Mouse (Mus musculus) liver, embryonic 14.5 days (tissue): ENCODE data around the gene Ttk. TPM values are rescaled to one million over a fixed set of nuclear protein-coding genes. Genes with fewer than 3 reads are reported as not detected.

Experiments used
- ATAC-seq: fragments of 200-750 bp; cut with Nextera tagmentation; 2 replicates; pipeline ENCODE4 v1.8.0; 2017; ENCODE audit warnings: moderate number of reproducible peaks, mild to moderate bottlenecking, moderate library complexity; ENCODE audit not compliant: insufficient read depth
- DNase-seq, 3 experiments: peaks; one replicate each; pipeline ENCODE4 v3.0.0-alpha.2; 2012 to 2013; ENCODE audit warnings: low read depth in 3 of 3, low spot score in 3 of 3
- H3K27ac ChIP-seq: fragments of 300-500 bp; sonication (generic); 2 replicates; pipeline ENCODE4 v1.5.1; 2014; ENCODE audit warnings: moderate library complexity, mild to moderate bottlenecking, control low read depth, inconsistent platforms
- H3K27me3 ChIP-seq: fragments of 300-500 bp; sonication (generic); 2 replicates; pipeline ENCODE4 v1.6.1; 2014; ENCODE audit warnings: mild to moderate bottlenecking, low read length, moderate library complexity; ENCODE audit not compliant: control insufficient read depth, insufficient read depth
- H3K36me3 ChIP-seq: fragments of 300-500 bp; sonication (generic); replicated peaks from 2 replicates; pipeline ENCODE4 v1.6.1; 2014; ENCODE audit warnings: low read depth; ENCODE audit not compliant: control insufficient read depth, insufficient read depth
- H3K4me1 ChIP-seq, 2 experiments: fragments of 200-500 bp in 1 of 2; fragments of 300-500 bp in 1 of 2; sonication (generic) in 1 of 2; replicated peaks; 2 replicates each; pipeline ENCODE4 v1.6.1; 2012 to 2014; ENCODE audit warnings: antibody characterized with exemption in 1 of 2, inconsistent platforms in 1 of 2, low read length in 1 of 2; ENCODE audit not compliant: control insufficient read depth in 2 of 2, insufficient read depth in 2 of 2
- H3K4me2 ChIP-seq: fragments of 300-500 bp; sonication (generic); 2 replicates; pipeline ENCODE4 v1.6.1; 2014; ENCODE audit warnings: low read depth, mild to moderate bottlenecking, control low read depth, moderate library complexity
- H3K4me3 ChIP-seq, 2 experiments: fragments of 200-500 bp in 1 of 2; fragments of 300-500 bp in 1 of 2; sonication (generic) in 1 of 2; 2 replicates each; pipeline ENCODE4 v1.5.1; 2012 to 2014; ENCODE audit warnings: low read depth in 2 of 2, low read length in 2 of 2, mild to moderate bottlenecking in 2 of 2, control low read depth in 1 of 2, inconsistent platforms in 1 of 2, moderate library complexity in 1 of 2; ENCODE audit not compliant: insufficient read depth in 1 of 2
- H3K9ac ChIP-seq: fragments of 300-500 bp; sonication (generic); replicated peaks from 2 replicates; pipeline ENCODE4 v1.6.1; 2014; ENCODE audit warnings: mild to moderate bottlenecking, control low read depth, moderate library complexity
- H3K9me3 ChIP-seq: fragments of 300-500 bp; sonication (generic); 2 replicates; pipeline ENCODE4 v1.6.1; 2016; ENCODE audit warnings: low read length, mixed read lengths; ENCODE audit not compliant: control insufficient read depth
- CTCF ChIP-seq: IDR thresholded peaks from 2 replicates; pipeline ENCODE4 v1.5.1; 2016; ENCODE audit warnings: antibody characterized with exemption, low read depth, control low read depth
- EP300 ChIP-seq: IDR thresholded peaks from 2 replicates; pipeline ENCODE4 v1.6.1; 2016; ENCODE audit warnings: antibody characterized with exemption, low read depth
- WGBS: fragments of 180-500 bp; shearing (Covaris S2); extraction: QIAGEN DNeasy Blood & Tissue Kit; methylation state at CpG from one replicate; pipeline ENCODE4 v1.1.7; 2014; ENCODE audit not compliant: insufficient replicate concordance; 5-methylcytosine and 5-hydroxymethylcytosine counted together
- polyA plus RNA-seq, 2 experiments: library from polyadenylated mRNA; depleted of rRNA in 1 of 2; stranded (reverse) in 1 of 2; unstranded in 1 of 2; fragments of >200 nt; fragmentation: Nextera tagmentation in 1 of 2; extraction: Ambion mirVana in 1 of 2; gene quantifications; 2 replicates each; pipeline versions ENCODE4 v1.2.1 to v1.2.3; 2012 to 2014

The Ttk gene
- polyA plus RNA-seq, 2 experiments: 10.3 to 17.9 TPM

DNA sequence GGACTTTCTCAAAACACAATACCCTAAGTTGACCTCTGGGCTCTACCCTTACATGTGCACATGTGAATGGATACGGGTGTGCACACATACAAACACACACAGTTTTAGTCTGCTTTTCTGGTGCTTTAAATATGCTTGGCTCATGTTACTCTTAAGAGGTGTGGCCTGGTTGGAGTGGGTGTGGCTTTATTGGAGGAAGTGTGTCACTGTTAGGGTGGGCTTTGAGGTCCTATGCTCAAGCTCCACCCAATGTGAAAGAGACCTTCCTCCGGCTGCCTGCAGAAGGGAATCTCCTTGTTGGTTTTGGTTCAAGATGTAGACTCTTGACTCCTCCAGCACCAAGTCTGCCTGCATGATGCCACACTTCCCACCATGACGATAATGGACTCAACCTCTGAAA lies 18.0 kb downstream of the Ttk start:
- TF ChIP-seq CTCF: no peak
- H3K9me3 ChIP-seq: no peaks in the 10 kb centered on the region
- WGBS: 84% methylated on average over 3 of the region's 3 CpGs
- H3K4me3 ChIP-seq: no peak overlapping the region
- peaks cover 41% of the 10 kb centered on the region for H3K36me3 ChIP-seq
- H3K27me3 ChIP-seq: no peaks in the 10 kb centered on the region
- ATAC-seq: no peak
- no peak overlapping the region for H3K27ac ChIP-seq
- no peak overlapping the region for H3K4me2 ChIP-seq
- H3K9ac ChIP-seq: no peak overlapping the region
- no peaks in the 10 kb centered on the region for H3K4me1 ChIP-seq
- no peak for DNase-seq

DNA sequence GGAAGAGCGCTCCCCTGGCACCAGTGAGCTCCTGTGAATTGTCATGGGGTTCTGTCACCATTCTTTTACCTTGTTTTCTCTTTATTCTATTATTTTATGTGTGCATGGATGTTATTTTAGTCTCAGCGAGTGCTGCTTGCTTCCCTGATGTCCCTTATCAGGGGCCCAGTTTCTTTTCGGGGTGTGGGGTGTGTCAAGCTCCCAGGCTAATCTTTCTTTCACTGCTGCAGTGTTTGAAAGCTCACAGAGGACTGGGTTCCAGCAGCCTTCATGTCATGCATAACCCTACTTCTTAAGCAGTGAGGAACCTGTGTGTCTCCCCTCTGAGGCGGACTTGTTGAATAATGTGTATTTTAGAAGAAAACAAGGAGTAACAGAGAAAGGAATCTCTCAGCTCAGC lies 30.7 kb downstream of the Ttk start:
- Histone ChIP-seq H3K27ac (no peak overlapping the region), H3K4me3 (no peak overlapping the region), H3K4me2 (peak overlapping the region; percentile 37), H3K27me3 (no peaks in the 10 kb centered on the region), H3K9ac (no peak overlapping the region), H3K4me1 (peaks cover 14 to 17% of the 10 kb centered on the region in 2 experiments), H3K36me3 (peaks cover 30% of the 10 kb centered on the region), H3K9me3 (no peaks in the 10 kb centered on the region)
- peak; percentile 33 to 45 (median 38) for DNase-seq
- TF ChIP-seq EP300: no peak
- no peak for TF ChIP-seq CTCF
- ATAC-seq: peak; percentile 94
- WGBS: 44% methylated on average over 4 of the region's 4 CpGs

DNA sequence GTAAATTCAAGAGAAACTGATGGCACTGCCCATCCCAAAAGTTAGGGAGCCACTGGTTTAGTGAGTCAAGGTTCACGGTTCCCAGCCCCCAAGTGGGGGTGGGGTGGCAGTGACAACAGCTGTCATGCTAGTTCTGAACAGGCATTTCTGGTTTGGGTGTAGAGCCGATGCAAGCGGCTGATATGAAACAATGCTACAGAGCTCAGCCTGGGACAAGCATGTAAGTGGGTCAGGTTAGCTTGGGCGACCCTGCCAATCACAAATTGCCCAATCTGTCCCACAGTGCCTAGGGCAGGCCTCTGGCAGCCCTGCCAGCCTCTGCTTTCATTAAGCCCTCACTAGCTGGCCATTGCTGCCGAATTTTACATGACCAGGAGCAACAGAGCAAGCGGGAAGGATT lies 47.7 kb downstream of the Ttk start:
- no peak overlapping the region for H3K4me3 ChIP-seq
- no peak overlapping the region for H3K9ac ChIP-seq
- H3K9me3 ChIP-seq: no peaks in the 10 kb centered on the region
- H3K4me2 ChIP-seq: no peak overlapping the region
- no peaks in the 10 kb centered on the region for H3K27me3 ChIP-seq
- H3K36me3 ChIP-seq: no peaks in the 10 kb centered on the region
- ATAC-seq (no peak), DNase-seq (no peak)
- no peaks in the 10 kb centered on the region for H3K4me1 ChIP-seq
- TF ChIP-seq CTCF: no peak
- no peak for TF ChIP-seq EP300
- WGBS: 68% methylated on average over 6 of the region's 6 CpGs
- H3K27ac ChIP-seq: no peak overlapping the region

DNA sequence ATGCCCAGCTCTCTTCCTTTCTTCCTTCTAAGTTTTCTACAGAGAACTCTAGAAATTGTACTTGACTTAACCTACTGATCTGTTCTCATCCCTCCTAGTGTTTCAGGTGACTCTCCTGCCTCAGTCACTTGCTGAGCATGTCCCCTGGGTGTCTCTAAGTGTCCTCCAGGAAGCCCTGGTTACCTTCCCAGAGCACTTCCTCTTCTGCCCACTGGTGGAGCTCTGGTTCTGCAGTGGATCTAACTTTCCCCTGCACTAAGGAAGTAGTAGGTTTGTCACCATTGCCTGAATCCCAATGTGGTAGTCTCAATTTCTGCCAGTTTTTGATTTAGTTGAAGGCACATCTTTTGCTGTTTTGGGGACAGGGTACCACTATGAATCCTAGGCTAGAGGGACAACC lies 51.7 kb downstream of the Ttk start:
- ATAC-seq: no peak
- Histone ChIP-seq H3K4me2 (no peak overlapping the region), H3K27ac (no peak overlapping the region)

DNA sequence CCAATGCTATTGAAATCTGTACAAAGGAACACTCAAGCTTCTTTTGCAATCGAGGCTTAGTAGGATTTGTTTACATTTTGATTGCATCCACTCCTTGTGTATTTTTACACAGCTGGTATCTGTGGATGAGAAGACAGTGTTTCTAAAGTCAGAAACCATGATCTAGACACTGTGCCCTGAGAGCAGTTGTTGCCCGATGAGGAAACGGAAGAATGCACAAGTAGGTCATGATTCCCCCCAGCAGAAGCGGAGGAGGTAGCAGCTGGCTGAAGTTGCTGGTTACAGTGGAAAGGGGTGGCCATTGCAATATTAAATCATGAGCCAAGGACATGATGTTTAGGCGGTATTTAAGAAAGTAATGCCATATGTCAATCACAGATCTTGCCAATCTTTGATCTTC lies 53.7 kb downstream of the Ttk start:
- H3K4me1 ChIP-seq: no peaks in the 10 kb centered on the region
- H3K36me3 ChIP-seq: no peaks in the 10 kb centered on the region
- 71% methylated on average over 5 of the region's 5 CpGs for WGBS
- no peak overlapping the region for H3K9ac ChIP-seq
- H3K27ac ChIP-seq: no peak overlapping the region
- no peaks in the 10 kb centered on the region for H3K27me3 ChIP-seq
- TF ChIP-seq EP300 (no peak), CTCF (no peak)
- no peak overlapping the region for H3K4me2 ChIP-seq
- no peaks in the 10 kb centered on the region for H3K9me3 ChIP-seq
- DNase-seq (no peak), ATAC-seq (no peak)
- no peak overlapping the region for H3K4me3 ChIP-seq

More for the DNA sequence above, 51.7 kb downstream of the Ttk start:
- no peaks in the 10 kb centered on the region for H3K36me3 ChIP-seq
- peak; percentile 38 for TF ChIP-seq CTCF
- TF ChIP-seq EP300: no peak
- H3K4me1 ChIP-seq: no peaks in the 10 kb centered on the region
- H3K9ac ChIP-seq: no peak overlapping the region
- no peaks in the 10 kb centered on the region for H3K27me3 ChIP-seq
- no peaks in the 10 kb centered on the region for H3K9me3 ChIP-seq
- H3K4me3 ChIP-seq: no peak overlapping the region
- DNase-seq: no peak

DNA sequence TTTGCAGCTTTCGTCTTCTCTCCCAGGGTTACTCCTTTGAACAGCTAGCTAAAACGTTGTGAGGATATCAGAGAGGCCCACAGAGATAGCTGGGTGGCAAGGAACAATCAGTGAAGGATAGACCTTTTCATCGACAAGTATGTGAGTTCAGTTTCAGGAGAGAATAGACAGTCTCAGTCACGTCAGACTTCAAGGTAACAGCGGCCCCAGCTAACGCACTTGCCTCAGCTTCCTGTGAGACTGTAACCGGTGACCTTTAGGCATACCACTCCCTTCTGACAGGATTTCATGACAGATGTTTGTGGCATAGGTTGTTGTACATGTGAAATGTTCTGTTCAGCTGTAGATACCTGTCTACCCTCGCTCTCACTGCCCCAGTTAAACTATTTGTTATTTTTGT lies 58.6 kb downstream of the Ttk start:
- DNase-seq (no peak), ATAC-seq (no peak)
- no peaks in the 10 kb centered on the region for H3K36me3 ChIP-seq

More for the DNA sequence above, 58.6 kb downstream of the Ttk start:
- Histone ChIP-seq H3K27ac (no peak overlapping the region), H3K9me3 (no peaks in the 10 kb centered on the region), H3K27me3 (no peaks in the 10 kb centered on the region), H3K4me3 (no peak overlapping the region), H3K9ac (no peak overlapping the region), H3K4me1 (no peaks in the 10 kb centered on the region), H3K4me2 (no peak overlapping the region)
- no peak for TF ChIP-seq EP300
- TF ChIP-seq CTCF: no peak
- 52% methylated on average over 8 of the region's 8 CpGs for WGBS
